Mouse (Mus musculus): ENCODE data around the gene Meis1. TPM values are rescaled to one million over a fixed set of nuclear protein-coding genes. Genes with fewer than 3 reads are reported as not detected.

Meis1 gene
- polyA plus RNA-seq, 1 experiment from 2014 or later, result 178 TPM

GRCm38 (mm10) chr11:18880806-18881205 lies 138.0 kb downstream of the Meis1 start:
- no peaks in the 10 kb centered on the region for H3K27me3 ChIP-seq (ENCODE audit: control insufficient read depth, insufficient read depth, low read length)
- H3K27ac ChIP-seq, result peak overlapping the region; percentile 94
- H3K4me2 ChIP-seq (replicated peaks), result no peak overlapping the region
- no peak for DNase-seq (ENCODE audit: low spot score)
- ATAC-seq (ENCODE audit: low FRiP score), result no peak
- peaks cover 83% of the 10 kb centered on the region for H3K4me1 ChIP-seq (replicated peaks; ENCODE audit: control insufficient read depth, insufficient read depth, low read length)
- H3K36me3 ChIP-seq (replicated peaks; ENCODE audit: control insufficient read depth, insufficient read depth), result peaks cover 5% of the 10 kb centered on the region; the same call in 1 of the 2 replicates
- WGBS, result 17% methylated on average over 5 of the region's 5 CpGs
- H3K9ac ChIP-seq, result no peak overlapping the region
- no peak overlapping the region for H3K4me3 ChIP-seq (replicated peaks; ENCODE audit: low read length)
- no peaks in the 10 kb centered on the region for H3K9me3 ChIP-seq (ENCODE audit: control insufficient read depth, low read length)

GRCm38 (mm10) chr11:18879456-18879818 lies 139.3 kb downstream of the Meis1 start:
- Histone ChIP-seq H3K27me3 (ENCODE audit: control insufficient read depth, insufficient read depth, low read length) (no peaks in the 10 kb centered on the region), H3K27ac (peak overlapping the region; percentile 94), H3K4me1 (replicated peaks; ENCODE audit: control insufficient read depth, insufficient read depth, low read length) (peaks cover 82% of the 10 kb centered on the region), H3K4me3 (replicated peaks; ENCODE audit: low read length) (no peak overlapping the region), H3K36me3 (replicated peaks; ENCODE audit: control insufficient read depth, insufficient read depth) (peaks cover 5% of the 10 kb centered on the region; the same call in 1 of the 2 replicates), H3K9ac (no peak overlapping the region), H3K9me3 (ENCODE audit: control insufficient read depth, low read length) (no peaks in the 10 kb centered on the region), H3K4me2 (replicated peaks) (peak overlapping the region; percentile 83)
- no peak for DNase-seq (ENCODE audit: low spot score)
- 0% methylated on average over 1 of the region's 1 CpGs for WGBS
- no peak for ATAC-seq (ENCODE audit: low FRiP score)

- Histone ChIP-seq H3K36me3 (replicated peaks; ENCODE audit: control insufficient read depth, insufficient read depth) (peaks cover 5% of the 10 kb centered on the region; the same call in 1 of the 2 replicates), H3K27ac (peak overlapping the region; percentile 94), H3K9me3 (ENCODE audit: control insufficient read depth, low read length) (no peaks in the 10 kb centered on the region), H3K4me3 (replicated peaks; ENCODE audit: low read length) (0 out of 2 replicates have a peak overlapping the region, but pooled peaks have one; percentile 36), H3K4me2 (replicated peaks) (peak overlapping the region; percentile 83), H3K4me1 (replicated peaks; ENCODE audit: control insufficient read depth, insufficient read depth, low read length) (peaks cover 82% of the 10 kb centered on the region), H3K9ac (peak overlapping the region; percentile 67), H3K27me3 (ENCODE audit: control insufficient read depth, insufficient read depth, low read length) (no peaks in the 10 kb centered on the region)
- no peak for ATAC-seq (ENCODE audit: low FRiP score)
- DNase-seq (ENCODE audit: low spot score), result no peak
- WGBS, result 3% methylated on average over 13 of the region's 13 CpGs
Observed at GRCm38 (mm10) chr11:18878748-18879455, 139.9 kb downstream of the Meis1 start.

- under 1% methylated on average over 18 of the region's 18 CpGs for WGBS
- no peaks in the 10 kb centered on the region for H3K9me3 ChIP-seq (ENCODE audit: control insufficient read depth, low read length)
- peak overlapping the region; percentile 83 for H3K4me2 ChIP-seq (replicated peaks)
- H3K27ac ChIP-seq, result peak overlapping the region; percentile 94
- peak overlapping the region; percentile 36 for H3K4me3 ChIP-seq (replicated peaks; ENCODE audit: low read length)
- DNase-seq (ENCODE audit: low spot score) (peak; percentile 76), ATAC-seq (ENCODE audit: low FRiP score) (peak; percentile 25; the same call in 1 of the 2 replicates)
- peaks cover 2% of the 10 kb centered on the region; the same call in 1 of the 2 replicates for H3K36me3 ChIP-seq (replicated peaks; ENCODE audit: control insufficient read depth, insufficient read depth)
- peaks cover 78% of the 10 kb centered on the region for H3K4me1 ChIP-seq (replicated peaks; ENCODE audit: control insufficient read depth, insufficient read depth, low read length)
- H3K9ac ChIP-seq, result peak overlapping the region; percentile 67
- H3K27me3 ChIP-seq (ENCODE audit: control insufficient read depth, insufficient read depth, low read length), result no peaks in the 10 kb centered on the region
Observed at GRCm38 (mm10) chr11:18878016-18878415, 140.8 kb downstream of the Meis1 start.

GRCm38 (mm10) chr11:18877626-18878011 lies 141.2 kb downstream of the Meis1 start:
- peak overlapping the region; percentile 36 for H3K4me3 ChIP-seq (replicated peaks; ENCODE audit: low read length)
- peaks cover 74% of the 10 kb centered on the region for H3K4me1 ChIP-seq (replicated peaks; ENCODE audit: control insufficient read depth, insufficient read depth, low read length)
- H3K36me3 ChIP-seq (replicated peaks; ENCODE audit: control insufficient read depth, insufficient read depth), result no peaks in the 10 kb centered on the region; the same call in 1 of the 2 replicates
- peak overlapping the region; percentile 67 for H3K9ac ChIP-seq
- ATAC-seq (ENCODE audit: low FRiP score) (peak; percentile 80), DNase-seq (ENCODE audit: low spot score) (peak; percentile 84)
- H3K27me3 ChIP-seq (ENCODE audit: control insufficient read depth, insufficient read depth, low read length), result no peaks in the 10 kb centered on the region
- H3K9me3 ChIP-seq (ENCODE audit: control insufficient read depth, low read length), result no peaks in the 10 kb centered on the region
- H3K4me2 ChIP-seq (replicated peaks), result peak overlapping the region; percentile 83
- 0% methylated on average over 24 of the region's 27 CpGs for WGBS
- H3K27ac ChIP-seq, result peak overlapping the region; percentile 94

- peak; percentile 32 for ATAC-seq (ENCODE audit: low FRiP score)
- no peak for DNase-seq (ENCODE audit: low spot score)
- Histone ChIP-seq H3K27ac (peak overlapping the region; percentile 94), H3K4me2 (replicated peaks) (peak overlapping the region; percentile 83), H3K4me1 (replicated peaks; ENCODE audit: control insufficient read depth, insufficient read depth, low read length) (peaks cover 70% of the 10 kb centered on the region), H3K27me3 (ENCODE audit: control insufficient read depth, insufficient read depth, low read length) (no peaks in the 10 kb centered on the region), H3K9me3 (ENCODE audit: control insufficient read depth, low read length) (no peaks in the 10 kb centered on the region), H3K4me3 (replicated peaks; ENCODE audit: low read length) (peak overlapping the region; percentile 36), H3K9ac (peak overlapping the region; percentile 67), H3K36me3 (replicated peaks; ENCODE audit: control insufficient read depth, insufficient read depth) (no peaks in the 10 kb centered on the region; the same call in 1 of the 2 replicates)
- under 1% methylated on average over 38 of the region's 40 CpGs for WGBS
Observed at GRCm38 (mm10) chr11:18876886-18877625, 141.7 kb downstream of the Meis1 start.

GRCm38 (mm10) chr11:18875911-18876885 lies 142.6 kb downstream of the Meis1 start:
- Histone ChIP-seq H3K9ac (peak overlapping the region; percentile 67), H3K27ac (peak overlapping the region; percentile 94), H3K36me3 (replicated peaks; ENCODE audit: control insufficient read depth, insufficient read depth) (no peaks in the 10 kb centered on the region), H3K4me2 (replicated peaks) (peak overlapping the region; percentile 83), H3K9me3 (ENCODE audit: control insufficient read depth, low read length) (no peaks in the 10 kb centered on the region), H3K4me1 (replicated peaks; ENCODE audit: control insufficient read depth, insufficient read depth, low read length) (peaks cover 62% of the 10 kb centered on the region), H3K27me3 (ENCODE audit: control insufficient read depth, insufficient read depth, low read length) (no peaks in the 10 kb centered on the region), H3K4me3 (replicated peaks; ENCODE audit: low read length) (peak overlapping the region; percentile 36)
- DNase-seq (ENCODE audit: low spot score) (no peak), ATAC-seq (ENCODE audit: low FRiP score) (no peak)
- 7% methylated on average over 27 of the region's 27 CpGs for WGBS

- DNase-seq (ENCODE audit: low spot score) (no peak), ATAC-seq (ENCODE audit: low FRiP score) (no peak)
- H3K36me3 ChIP-seq (replicated peaks; ENCODE audit: control insufficient read depth, insufficient read depth), result no peaks in the 10 kb centered on the region
- H3K27ac ChIP-seq, result peak overlapping the region; percentile 94
- WGBS, result 1% methylated on average over 27 of the region's 27 CpGs
- H3K27me3 ChIP-seq (ENCODE audit: control insufficient read depth, insufficient read depth, low read length), result 0 out of 2 replicates have a peak, but pooled peaks cover 2% of the 10 kb centered on the region
- H3K9me3 ChIP-seq (ENCODE audit: control insufficient read depth, low read length), result no peaks in the 10 kb centered on the region
- peak overlapping the region; percentile 67 for H3K9ac ChIP-seq
- H3K4me3 ChIP-seq (replicated peaks; ENCODE audit: low read length), result peak overlapping the region; percentile 4; the same call in 1 of the 2 replicates
- peak overlapping the region; percentile 83 for H3K4me2 ChIP-seq (replicated peaks)
- H3K4me1 ChIP-seq (replicated peaks; ENCODE audit: control insufficient read depth, insufficient read depth, low read length), result peaks cover 62% of the 10 kb centered on the region
Observed at GRCm38 (mm10) chr11:18875001-18875902, 143.5 kb downstream of the Meis1 start.
